Mouse (Mus musculus): ENCODE data around the gene Hist1h4i. TPM values are rescaled to one million over a fixed set of nuclear protein-coding genes. Genes with fewer than 3 reads are reported as not detected.

The Hist1h4i gene
- polyA plus RNA-seq, 1 experiment from 2014 or later, result 49.4 TPM

DNA sequence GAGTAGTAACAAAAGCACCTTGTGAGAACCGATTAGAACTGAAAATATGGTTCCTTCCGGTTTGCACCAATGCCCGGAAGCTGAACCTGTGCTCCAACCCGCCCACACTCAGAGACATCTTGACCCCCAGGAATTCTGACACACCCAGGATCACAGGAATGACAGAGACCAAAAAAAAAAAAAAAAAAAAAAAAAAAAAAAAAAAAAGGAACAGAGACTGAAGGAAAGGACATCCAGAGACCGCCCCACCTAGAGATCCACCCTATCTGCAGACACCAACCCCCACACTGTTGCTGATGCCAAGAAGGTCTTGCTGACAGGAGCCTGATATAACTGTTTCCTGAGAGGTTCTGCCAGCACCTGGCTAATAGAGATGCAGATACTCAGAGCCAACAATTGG, 48.6 kb downstream of the Hist1h4i start:
- Histone ChIP-seq H3K4me2 (no peak overlapping the region), H3K9me3 (replicated peaks) (0 out of 2 replicates have a peak, but pooled peaks cover 7% of the 10 kb centered on the region), H3K4me3 (no peak overlapping the region), H3K9ac (no peak overlapping the region), H3K27me3 (replicated peaks) (peaks cover 51% of the 10 kb centered on the region), H3K4me1 (peaks cover 31% of the 10 kb centered on the region), H3K36me3 (no peaks in the 10 kb centered on the region), H3K27ac (no peak overlapping the region)
- WGBS (ENCODE audit: insufficient replicate concordance), result 66% methylated on average over 5 of the region's 5 CpGs
- no peak for ATAC-seq

Small RNA genes within 50 kb of the gene (microRNA-seq; reads per million reads assigned to microRNA genes)
- gene Gm26300 (not detected), gene Gm44390 (not detected), gene Gm44486 (not detected)

Other genes with a start within 250 kb of the Hist1h4i start
- gene Hist1h2bq, start 231.2 kb downstream of the Hist1h4i start, polyA plus RNA-seq (2016; fragmentation: Nextera tagmentation; extraction: Ambion mirVana), result 24.4 and 26.2 TPM in 2 replicates
- not detected in 2 replicates for gene Hist1h2ao, start 230.9 kb downstream of the Hist1h4i start, polyA plus RNA-seq (2016; fragmentation: Nextera tagmentation; extraction: Ambion mirVana)
- gene Hist1h4m, start 229.6 kb downstream of the Hist1h4i start, polyA plus RNA-seq (2016; fragmentation: Nextera tagmentation; extraction: Ambion mirVana), result not detected in 2 replicates
- 20.8 and 25.3 TPM in 2 replicates for gene Hist1h4n, start 209.2 kb downstream of the Hist1h4i start, polyA plus RNA-seq (2016; fragmentation: Nextera tagmentation; extraction: Ambion mirVana)
- gene Hist1h2ap, start 207.9 kb downstream of the Hist1h4i start, polyA plus RNA-seq (2016; fragmentation: Nextera tagmentation; extraction: Ambion mirVana), result 5,867 and 6,049 TPM in 2 replicates
- gene Hist1h2br, start 207.6 kb downstream of the Hist1h4i start, polyA plus RNA-seq (2016; fragmentation: Nextera tagmentation; extraction: Ambion mirVana), result 25.4 and 26.3 TPM in 2 replicates
- gene Zfp184, start 96.3 kb downstream of the Hist1h4i start, polyA plus RNA-seq (2016; fragmentation: Nextera tagmentation; extraction: Ambion mirVana), result 1.9 and 2.5 TPM in 2 replicates
- not detected in 2 replicates for gene Pom121l2, start 60.2 kb downstream of the Hist1h4i start, polyA plus RNA-seq (2016; fragmentation: Nextera tagmentation; extraction: Ambion mirVana)
- gene Prss16, start 31.6 kb downstream of the Hist1h4i start, polyA plus RNA-seq (2016; fragmentation: Nextera tagmentation; extraction: Ambion mirVana), result 0.22 and 0.33 TPM in 2 replicates
- 9.3 and 17.8 TPM in 2 replicates for gene Hist1h2ah, start 5.8 kb downstream of the Hist1h4i start, polyA plus RNA-seq (2016; fragmentation: Nextera tagmentation; extraction: Ambion mirVana)
- 4.4 and 4.8 TPM in 2 replicates for gene Hist1h2bk, start 5.5 kb downstream of the Hist1h4i start, polyA plus RNA-seq (2016; fragmentation: Nextera tagmentation; extraction: Ambion mirVana)
- gene Hist1h2ag, start 1.6 kb upstream of the Hist1h4i start, polyA plus RNA-seq (2016; fragmentation: Nextera tagmentation; extraction: Ambion mirVana), result 24.0 and 28.2 TPM in 2 replicates
- 14.5 and 17.1 TPM in 2 replicates for gene Hist1h2bj, start 1.9 kb upstream of the Hist1h4i start, polyA plus RNA-seq (2016; fragmentation: Nextera tagmentation; extraction: Ambion mirVana)
- not detected in 2 replicates for gene Vmn1r188, start 43.1 kb upstream of the Hist1h4i start, polyA plus RNA-seq (2016; fragmentation: Nextera tagmentation; extraction: Ambion mirVana)
- gene Vmn1r189, start 64.5 kb upstream of the Hist1h4i start, polyA plus RNA-seq (2016; fragmentation: Nextera tagmentation; extraction: Ambion mirVana), result not detected in 2 replicates
- not detected in 2 replicates for gene Vmn1r191, start 142.6 kb upstream of the Hist1h4i start, polyA plus RNA-seq (2016; fragmentation: Nextera tagmentation; extraction: Ambion mirVana)
- not detected in 2 replicates for gene Vmn1r192, start 149.8 kb upstream of the Hist1h4i start, polyA plus RNA-seq (2016; fragmentation: Nextera tagmentation; extraction: Ambion mirVana)
- not detected in 2 replicates for gene Vmn1r193, start 181.8 kb upstream of the Hist1h4i start, polyA plus RNA-seq (2016; fragmentation: Nextera tagmentation; extraction: Ambion mirVana)
- gene Vmn1r194, start 202.9 kb upstream of the Hist1h4i start, polyA plus RNA-seq (2016; fragmentation: Nextera tagmentation; extraction: Ambion mirVana), result not detected in 2 replicates
- not detected in 2 replicates for gene Vmn1r195, start 229.2 kb upstream of the Hist1h4i start, polyA plus RNA-seq (2016; fragmentation: Nextera tagmentation; extraction: Ambion mirVana)
- gene Vmn1r196, start 248.6 kb upstream of the Hist1h4i start, polyA plus RNA-seq (2016; fragmentation: Nextera tagmentation; extraction: Ambion mirVana), result not detected in 2 replicates